Mouse (Mus musculus) telencephalon, adult 2 months (tissue): Measurements from ENCODE around the gene Rhox7a.
"Not testable (repeated sequence)": the region's sequence is repeated elsewhere in the genome, so short reads cannot be mapped to it uniquely, and the experiment has no call there.

ENCODE experiments used
- DNase-seq: peaks from one replicate; pipeline ENCODE4 v3.0.0-alpha.2; 2011; ENCODE audit warnings: low read depth, low spot score

Gene Rhox7a

DNA sequence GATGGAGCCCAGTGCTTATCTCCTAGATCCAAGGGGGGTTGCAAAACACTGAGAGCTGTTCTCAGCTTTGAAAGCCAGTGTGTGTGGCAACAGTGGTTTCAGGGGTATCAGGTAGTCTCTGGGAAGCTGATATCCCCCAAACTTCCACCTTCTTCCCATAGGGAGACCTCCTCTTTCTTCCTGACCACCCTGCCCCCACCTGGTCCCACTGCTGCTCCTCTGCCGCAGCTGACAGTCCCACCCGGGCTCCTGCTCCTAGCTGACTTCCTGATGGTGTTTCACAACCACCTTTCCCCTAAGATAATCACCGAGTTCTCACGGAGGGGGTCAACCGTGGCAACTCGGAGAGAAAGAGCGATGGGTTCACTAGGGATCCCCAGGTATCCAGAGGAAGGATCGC, at the start of gene Rhox7a:
TSS of gene Rhox7a (plus strand) at position 301 of the 400 bp plus-strand sequence.
- not testable (repeated sequence) for DNase-seq

- DNase-seq = no peak
Measured at GRCm38 (mm10) chrX:37807286-37808080, 24.0 kb upstream of the Rhox7a start.

DNA sequence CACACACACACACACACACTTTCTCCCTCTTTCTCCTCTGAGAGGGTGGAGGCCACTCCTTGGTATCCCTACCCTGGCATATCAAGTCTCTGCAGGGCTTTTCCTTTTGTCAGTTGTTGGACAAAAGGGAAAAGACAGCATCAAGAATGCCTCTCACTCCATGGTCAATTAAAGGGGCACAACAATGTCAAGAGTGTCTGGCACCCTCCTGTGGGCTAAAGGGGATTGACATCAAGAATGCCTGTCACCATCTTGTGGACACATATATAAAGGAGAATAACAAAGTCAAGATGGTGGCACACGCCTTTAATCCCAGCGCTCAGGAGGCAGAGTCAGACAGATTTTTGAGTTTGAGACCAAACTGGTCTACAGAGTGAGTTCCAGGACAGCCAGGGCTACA, 22.1 kb upstream of the Rhox7a start:
- DNase-seq = no peak

- DNase-seq = no peak
Measured at GRCm38 (mm10) chrX:37811179-37811578, 20.3 kb upstream of the Rhox7a start.

DNA sequence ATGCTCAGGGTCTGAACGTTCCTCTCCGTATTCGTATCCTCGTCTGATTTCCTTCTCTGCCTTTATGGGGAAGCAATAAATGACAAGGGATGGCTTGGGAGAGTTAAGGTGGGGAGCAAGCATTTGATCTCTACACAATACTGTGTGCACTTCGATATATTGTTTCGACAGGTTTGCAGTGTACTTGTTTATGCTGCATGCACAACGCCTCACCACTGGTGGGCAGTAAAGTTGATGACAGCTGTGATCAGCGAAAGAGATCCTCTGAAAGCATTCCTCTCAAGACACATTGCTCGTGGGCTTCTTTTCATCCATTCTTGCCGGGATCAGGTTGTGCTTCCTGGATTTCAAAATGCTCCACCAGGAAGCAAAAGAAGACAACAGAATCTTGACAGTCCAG, 15.8 kb upstream of the Rhox7a start:
- no peak for DNase-seq

DNA sequence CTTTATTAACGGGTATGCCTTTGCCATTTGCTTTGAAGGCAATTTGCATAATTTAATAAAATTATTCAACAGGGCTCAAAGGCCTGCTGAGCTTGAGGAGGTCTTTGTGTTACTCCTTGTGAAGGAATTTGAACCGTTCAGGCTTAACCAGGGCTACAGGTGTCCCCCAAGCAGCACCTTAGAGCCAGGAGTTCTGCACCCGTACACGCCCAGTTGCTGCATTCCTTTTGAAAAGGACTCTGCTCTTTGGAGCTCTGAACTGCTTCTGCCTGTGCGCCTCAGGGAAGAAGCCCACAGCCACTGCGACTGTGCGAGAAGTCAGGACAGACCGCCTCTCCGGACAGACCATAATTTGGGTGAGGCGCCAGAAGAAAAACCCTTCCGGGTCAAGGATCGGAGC, 4.9 kb upstream of the Rhox7a start, which contains the start of gene Rhox6:
TSS of gene Rhox6 (plus strand) at position 301 of the 400 bp plus-strand sequence.
- DNase-seq = not testable (repeated sequence)

- no peak for DNase-seq
Measured at GRCm38 (mm10) chrX:37871641-37872040, 40.2 kb downstream of the Rhox7a start.

DNA sequence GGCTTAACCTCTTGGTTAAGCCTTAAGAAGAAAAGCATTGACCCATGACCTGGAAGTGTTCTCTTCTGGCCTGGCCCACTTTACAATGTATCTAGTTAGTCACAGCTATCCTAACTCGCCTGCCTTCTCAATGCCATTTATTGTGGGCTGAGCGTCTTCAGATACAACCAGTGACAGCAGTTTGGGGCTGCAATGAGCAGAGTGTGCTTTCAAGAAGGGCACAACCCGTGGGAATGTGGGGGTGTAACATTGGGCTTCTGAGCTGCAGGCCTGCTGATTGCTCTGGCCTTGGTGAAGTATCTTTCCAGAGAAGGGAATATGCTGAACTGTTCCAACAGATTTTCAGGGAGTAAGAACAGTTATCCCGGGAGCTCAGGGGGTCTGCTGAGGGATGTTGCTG, 47.4 kb downstream of the Rhox7a start, which contains the start of gene Rhox8:
TSS of gene Rhox8 (minus strand) at position 101 of the 400 bp plus-strand sequence.
- DNase-seq = no peak
